Mouse (Mus musculus) midbrain, embryonic 10.5 days (tissue): ENCODE results near the gene Il5ra. TPM values are rescaled to one million over a fixed set of nuclear protein-coding genes. Genes with fewer than 3 reads are reported as not detected.
A peak's percentile ranks its signal among the peaks of the same experiment; 100 is the strongest.

Experiments
- DNase-seq: peaks from one replicate; pipeline ENCODE4 v3.0.0-alpha.2; 2017; ENCODE audit warnings: low spot score
- H3K27ac ChIP-seq: fragments of 300-500 bp; sonication (generic); replicated peaks from 2 replicates; pipeline ENCODE4 v1.5.1; 2016; ENCODE audit warnings: mild to moderate bottlenecking
- H3K27me3 ChIP-seq: fragments of 300-500 bp; sonication (generic); 2 replicates; pipeline ENCODE4 v1.6.1; 2016; ENCODE audit warnings: low read depth, mild to moderate bottlenecking; ENCODE audit not compliant: poor library complexity, severe bottlenecking
- H3K36me3 ChIP-seq: fragments of 300-500 bp; sonication (generic); 2 replicates; pipeline ENCODE4 v1.6.1; 2016; ENCODE audit warnings: mild to moderate bottlenecking, moderate library complexity
- H3K4me1 ChIP-seq: fragments of 300-500 bp; sonication (generic); 2 replicates; pipeline ENCODE4 v1.6.1; 2016
- H3K4me3 ChIP-seq: fragments of 300-500 bp; sonication (generic); 2 replicates; pipeline ENCODE4 v1.5.1; 2016; ENCODE audit warnings: mild to moderate bottlenecking, moderate library complexity
- H3K9me3 ChIP-seq: fragments of 300-500 bp; sonication (generic); replicated peaks from 2 replicates; pipeline ENCODE4 v1.6.1; 2016; ENCODE audit warnings: mild to moderate bottlenecking
- WGBS: fragments of 180-500 bp; shearing (Covaris S2); methylation state at CpG from one replicate; pipeline ENCODE4 v1.1.7; 2016; 5-methylcytosine and 5-hydroxymethylcytosine counted together
- polyA plus RNA-seq: library from polyadenylated mRNA; unstranded; fragments of >200 nt; fragmentation: Nextera tagmentation; extraction: Ambion mirVana; gene quantifications from 2 replicates; pipeline ENCODE4 v1.2.1, GENCODE M21; 2016

Gene Il5ra
- not detected in 2 replicates for polyA plus RNA-seq

GRCm38 (mm10) chr6:106748887-106749388, at the start of gene Il5ra:
Gene Il5ra, minus strand, starts transcription at chr6:106749037.
- no peaks in the 10 kb centered on the region for H3K36me3 ChIP-seq
- H3K27ac ChIP-seq, result no peak within 1 kb of the TSS
- no peak within 1 kb of the TSS for H3K4me3 ChIP-seq
- no peaks in the 10 kb centered on the region for H3K9me3 ChIP-seq
- H3K4me1 ChIP-seq, result no peaks in the 10 kb centered on the region
- no peaks in the 10 kb centered on the region for H3K27me3 ChIP-seq
- DNase-seq, result no peak
- 80% methylated on average over 6 of the region's 6 CpGs for WGBS

GRCm38 (mm10) chr6:106794094-106794814, 45.4 kb upstream of the Il5ra start:
- 93% methylated on average over 13 of the region's 13 CpGs for WGBS

GRCm38 (mm10) chr6:106793621-106794020, 44.8 kb upstream of the Il5ra start:
- H3K4me3 ChIP-seq, result no peak overlapping the region
- H3K36me3 ChIP-seq, result peaks cover 47% of the 10 kb centered on the region
- H3K27ac ChIP-seq, result no peak overlapping the region
- 95% methylated on average over 10 of the region's 10 CpGs for WGBS
- peaks cover 4% of the 10 kb centered on the region for H3K4me1 ChIP-seq
- DNase-seq, result no peak
- no peaks in the 10 kb centered on the region for H3K9me3 ChIP-seq
- H3K27me3 ChIP-seq, result no peaks in the 10 kb centered on the region

More at GRCm38 (mm10) chr6:106794094-106794814, 45.4 kb upstream of the Il5ra start:
- H3K4me1 ChIP-seq, result peaks cover 11% of the 10 kb centered on the region
- DNase-seq, result no peak
- no peak overlapping the region for H3K4me3 ChIP-seq
- H3K27me3 ChIP-seq, result no peaks in the 10 kb centered on the region
- H3K9me3 ChIP-seq, result no peaks in the 10 kb centered on the region
- H3K27ac ChIP-seq, result no peak overlapping the region
- H3K36me3 ChIP-seq, result peaks cover 47% of the 10 kb centered on the region

- no peak overlapping the region for H3K27ac ChIP-seq
- H3K36me3 ChIP-seq, result peaks cover 51% of the 10 kb centered on the region
- no peaks in the 10 kb centered on the region for H3K9me3 ChIP-seq
- DNase-seq, result no peak
- H3K4me3 ChIP-seq, result no peak overlapping the region
- WGBS, result 94% methylated on average over 7 of the region's 7 CpGs
- no peaks in the 10 kb centered on the region for H3K4me1 ChIP-seq
- no peaks in the 10 kb centered on the region for H3K27me3 ChIP-seq
Observed at GRCm38 (mm10) chr6:106793088-106793487, 44.3 kb upstream of the Il5ra start.

DNA sequence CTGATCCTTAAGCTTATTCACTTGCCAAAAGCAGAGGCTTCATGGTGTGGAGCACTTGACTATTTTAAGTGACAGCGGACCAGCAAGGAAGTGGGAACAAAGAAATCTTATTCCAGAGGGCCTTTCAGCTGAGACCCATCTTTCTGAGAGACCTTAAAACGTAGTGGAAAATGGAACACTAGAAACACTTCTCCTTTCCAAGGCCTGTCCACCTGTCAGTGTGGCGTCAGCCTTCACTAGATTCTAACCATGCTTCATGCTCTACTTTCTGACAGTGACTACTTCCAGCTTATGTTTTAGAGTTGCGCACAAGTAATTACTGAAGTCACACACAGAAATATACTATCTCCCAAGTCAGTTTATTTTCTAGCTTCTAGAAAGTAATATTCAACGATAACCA, 43.6 kb upstream of the Il5ra start:
- H3K4me1 ChIP-seq, result no peaks in the 10 kb centered on the region
- no peak overlapping the region for H3K27ac ChIP-seq
- peaks cover 57% of the 10 kb centered on the region for H3K36me3 ChIP-seq
- H3K27me3 ChIP-seq, result no peaks in the 10 kb centered on the region
- WGBS, result 90% methylated on average over 5 of the region's 5 CpGs
- no peak for DNase-seq
- H3K4me3 ChIP-seq, result no peak overlapping the region
- no peaks in the 10 kb centered on the region for H3K9me3 ChIP-seq

GRCm38 (mm10) chr6:106791429-106791828, 42.6 kb upstream of the Il5ra start:
- no peaks in the 10 kb centered on the region for H3K4me1 ChIP-seq
- WGBS, result 94% methylated on average over 8 of the region's 8 CpGs
- no peaks in the 10 kb centered on the region for H3K9me3 ChIP-seq
- H3K27ac ChIP-seq, result no peak overlapping the region
- peaks cover 67% of the 10 kb centered on the region for H3K36me3 ChIP-seq
- no peaks in the 10 kb centered on the region for H3K27me3 ChIP-seq
- no peak for DNase-seq
- no peak overlapping the region for H3K4me3 ChIP-seq

GRCm38 (mm10) chr6:106787138-106787537, 38.3 kb upstream of the Il5ra start:
- Histone ChIP-seq H3K4me3 (no peak overlapping the region), H3K4me1 (no peaks in the 10 kb centered on the region), H3K36me3 (peaks cover 55% of the 10 kb centered on the region), H3K9me3 (no peaks in the 10 kb centered on the region), H3K27me3 (no peaks in the 10 kb centered on the region), H3K27ac (no peak overlapping the region)
- no peak for DNase-seq
- 91% methylated on average over 3 of the region's 3 CpGs for WGBS

- Histone ChIP-seq H3K4me3 (peak overlapping the region; percentile 84), H3K4me1 (peaks cover 12% of the 10 kb centered on the region), H3K27me3 (no peaks in the 10 kb centered on the region), H3K36me3 (peaks cover 38% of the 10 kb centered on the region), H3K27ac (no peak overlapping the region), H3K9me3 (no peaks in the 10 kb centered on the region)
- 69% methylated on average over 4 of the region's 4 CpGs for WGBS
- DNase-seq, result no peak
Observed at GRCm38 (mm10) chr6:106770046-106770445, 21.2 kb upstream of the Il5ra start.

DNA sequence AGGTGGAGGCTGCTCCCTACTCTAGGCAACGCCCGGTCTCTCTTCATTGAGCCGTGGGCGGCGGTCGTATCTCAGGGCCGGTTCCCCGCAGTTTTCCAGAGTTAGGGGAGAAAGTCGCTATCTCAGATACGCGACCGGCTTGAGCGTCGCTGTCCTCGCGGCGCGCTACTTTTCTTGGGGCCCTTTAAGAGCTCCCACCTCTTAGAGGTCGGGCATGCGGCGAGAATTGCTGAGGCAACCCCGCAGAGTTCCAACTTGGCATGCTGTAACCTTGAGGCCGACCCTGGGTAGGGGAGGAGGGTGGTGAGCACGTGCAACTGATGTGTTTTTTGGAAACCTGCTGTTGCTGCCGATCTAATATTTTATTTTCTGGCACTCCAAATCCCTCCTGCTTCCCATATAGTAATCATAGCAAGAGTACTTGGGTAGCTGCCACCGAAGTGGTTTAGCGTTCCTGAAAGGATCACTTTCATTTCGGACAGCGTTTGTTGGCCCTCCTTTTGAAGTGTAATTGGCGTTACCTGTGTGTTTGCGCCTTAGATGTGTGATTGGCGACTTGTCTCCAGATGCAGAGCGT, 20.5 kb upstream of the Il5ra start:
- WGBS, result 3% methylated on average over 33 of the region's 33 CpGs
- Histone ChIP-seq H3K4me1 (peaks cover 12% of the 10 kb centered on the region), H3K9me3 (no peaks in the 10 kb centered on the region), H3K4me3 (peak overlapping the region; percentile 84), H3K27ac (peak overlapping the region; percentile 82), H3K27me3 (no peaks in the 10 kb centered on the region), H3K36me3 (peaks cover 33% of the 10 kb centered on the region)
- DNase-seq, result no peak

- peaks cover 12% of the 10 kb centered on the region for H3K4me1 ChIP-seq
- no peaks in the 10 kb centered on the region for H3K27me3 ChIP-seq
- peak within 1 kb of the TSS; percentile 84 for H3K4me3 ChIP-seq
- H3K36me3 ChIP-seq, result peaks cover 26% of the 10 kb centered on the region
- H3K27ac ChIP-seq, result peak within 1 kb of the TSS; percentile 82
- 11% methylated on average over 35 of the region's 35 CpGs for WGBS
- H3K9me3 ChIP-seq, result no peaks in the 10 kb centered on the region
- DNase-seq, result peak; percentile 96
Observed at GRCm38 (mm10) chr6:106768640-106769289, 19.9 kb upstream of the Il5ra start, which contains the start of gene Trnt1. Gene Trnt1, plus strand, starts transcription at chr6:106769120.

GRCm38 (mm10) chr6:106766774-106767173, 17.9 kb upstream of the Il5ra start:
- DNase-seq, result no peak
- Histone ChIP-seq H3K9me3 (no peaks in the 10 kb centered on the region), H3K27ac (no peak overlapping the region), H3K4me1 (peaks cover 12% of the 10 kb centered on the region), H3K4me3 (no peak overlapping the region), H3K36me3 (peaks cover 6% of the 10 kb centered on the region), H3K27me3 (no peaks in the 10 kb centered on the region)
- WGBS, result 79% methylated on average over 4 of the region's 4 CpGs

DNA sequence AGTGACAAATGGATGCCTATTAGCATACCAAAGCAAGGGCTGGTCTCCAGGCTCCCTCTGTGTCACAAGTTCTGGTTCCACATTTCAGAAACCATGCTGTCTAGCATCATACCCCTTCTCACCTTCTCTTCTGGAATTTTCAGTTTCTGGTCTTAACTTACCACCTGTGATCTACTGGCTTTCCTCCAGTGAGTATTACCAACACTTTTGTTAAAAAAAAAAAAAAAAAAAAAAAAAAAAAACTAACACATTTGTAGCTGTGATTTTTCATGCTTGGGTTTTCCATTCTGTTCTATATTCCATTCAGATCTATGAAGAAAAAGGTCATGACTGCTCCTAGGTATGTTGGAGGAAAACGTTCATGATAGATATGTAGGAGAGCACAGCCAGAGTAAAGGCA, 17.1 kb upstream of the Il5ra start:
- no peaks in the 10 kb centered on the region for H3K36me3 ChIP-seq
- no peak overlapping the region for H3K4me3 ChIP-seq
- no peak for DNase-seq
- H3K27ac ChIP-seq, result no peak overlapping the region
- peaks cover 12% of the 10 kb centered on the region for H3K4me1 ChIP-seq
- WGBS, result 88% methylated on average over 1 of the region's 1 CpGs
- H3K9me3 ChIP-seq, result no peaks in the 10 kb centered on the region
- H3K27me3 ChIP-seq, result no peaks in the 10 kb centered on the region

GRCm38 (mm10) chr6:106761486-106761885, 12.6 kb upstream of the Il5ra start:
- H3K9me3 ChIP-seq, result no peaks in the 10 kb centered on the region
- no peak overlapping the region for H3K27ac ChIP-seq
- DNase-seq, result no peak
- no peak overlapping the region for H3K4me3 ChIP-seq
- WGBS, result 73% methylated on average over 1 of the region's 1 CpGs
- no peaks in the 10 kb centered on the region for H3K4me1 ChIP-seq
- no peaks in the 10 kb centered on the region for H3K36me3 ChIP-seq
- H3K27me3 ChIP-seq, result no peaks in the 10 kb centered on the region
